Mouse (Mus musculus) spleen, adult 2 months (tissue): ENCODE data around the gene Rac2. TPM values are rescaled to one million over a fixed set of nuclear protein-coding genes. Genes with fewer than 3 reads are reported as not detected.

ENCODE experiments used
- DNase-seq, 2 experiments: peaks; one replicate each; pipeline versions ENCODE4 v3.0.0 to v3.0.0-alpha.2; 2012 to 2021; ENCODE audit warnings: low spot score in 2 of 2, low read depth in 1 of 2
- H3K27ac ChIP-seq: fragments of 200-500 bp; 2 replicates; pipeline ENCODE4 v1.5.1; 2012; ENCODE audit warnings: low read length, inconsistent platforms; ENCODE audit not compliant: insufficient read depth
- H3K27me3 ChIP-seq: fragments of 200-500 bp; 2 replicates; pipeline ENCODE4 v1.6.1; 2012; ENCODE audit warnings: mild to moderate bottlenecking, moderate library complexity, low read length, inconsistent platforms; ENCODE audit not compliant: control insufficient read depth, insufficient read depth
- H3K36me3 ChIP-seq: fragments of 200-500 bp; 2 replicates; pipeline ENCODE4 v1.6.1; 2012; ENCODE audit warnings: mild to moderate bottlenecking, low read length, inconsistent platforms; ENCODE audit not compliant: control insufficient read depth, insufficient read depth
- H3K4me1 ChIP-seq: fragments of 200-500 bp; 2 replicates; pipeline ENCODE4 v1.6.1; 2011; ENCODE audit warnings: inconsistent platforms; ENCODE audit not compliant: control insufficient read depth, insufficient read depth, insufficient read length
- H3K4me3 ChIP-seq: fragments of 200-500 bp; 2 replicates; pipeline ENCODE4 v1.5.1; 2011; ENCODE audit warnings: mild to moderate bottlenecking, inconsistent platforms; ENCODE audit not compliant: insufficient read depth, insufficient read length; ENCODE audit errors: extremely low read depth
- CTCF ChIP-seq: fragments of 200-500 bp; IDR thresholded peaks from 2 replicates; pipeline ENCODE4 v1.5.1; 2011; ENCODE audit warnings: mild to moderate bottlenecking, inconsistent platforms; ENCODE audit not compliant: insufficient read depth, insufficient read length, insufficient replicate concordance; ENCODE audit errors: extremely low read depth
- POLR2A ChIP-seq: fragments of 200-500 bp; IDR thresholded peaks from 2 replicates; pipeline ENCODE4 v1.6.1; 2011; ENCODE audit warnings: low read depth, low read length, inconsistent platforms
- WGBS: fragments of 180-500 bp; shearing (Covaris S2); methylation state at CpG from one replicate; pipeline ENCODE4 v1.1.7; 2018; 5-methylcytosine and 5-hydroxymethylcytosine counted together
- polyA plus RNA-seq: library from polyadenylated mRNA; depleted of rRNA; stranded (reverse); fragments of >200 nt; gene quantifications from 2 replicates; pipeline ENCODE4 v1.2.3, GENCODE M21; 2012

The Rac2 gene
- polyA plus RNA-seq, 1 experiment = 2,027 TPM

DNA sequence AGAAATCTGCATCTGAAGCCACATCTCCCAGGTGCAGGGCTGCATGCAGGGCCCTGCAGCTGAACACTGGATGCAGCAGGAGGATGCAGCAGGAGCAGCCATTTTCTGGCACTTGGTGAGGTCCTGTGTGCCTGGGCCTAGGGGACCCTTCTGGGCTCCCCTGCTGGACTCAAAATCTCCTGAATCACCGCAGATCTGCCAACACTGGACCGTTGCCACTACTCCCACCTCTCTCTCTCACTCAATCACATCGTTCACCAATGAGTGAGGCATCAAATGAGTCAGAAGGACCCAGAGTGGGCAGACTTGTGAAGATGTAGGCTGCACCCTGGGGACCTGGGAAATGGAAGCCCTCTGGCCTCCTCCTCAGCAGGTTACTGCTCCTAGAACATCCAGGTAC is 31.5 kb downstream of the Rac2 start:
- H3K27me3 ChIP-seq = no peaks in the 10 kb centered on the region
- TF ChIP-seq POLR2A (no peak), CTCF (no peak)
- WGBS = 86% methylated on average over 3 of the region's 3 CpGs
- no peak overlapping the region for H3K27ac ChIP-seq
- H3K36me3 ChIP-seq = no peaks in the 10 kb centered on the region
- H3K4me3 ChIP-seq = no peak overlapping the region
- H3K4me1 ChIP-seq = no peaks in the 10 kb centered on the region
- DNase-seq = no peak

DNA sequence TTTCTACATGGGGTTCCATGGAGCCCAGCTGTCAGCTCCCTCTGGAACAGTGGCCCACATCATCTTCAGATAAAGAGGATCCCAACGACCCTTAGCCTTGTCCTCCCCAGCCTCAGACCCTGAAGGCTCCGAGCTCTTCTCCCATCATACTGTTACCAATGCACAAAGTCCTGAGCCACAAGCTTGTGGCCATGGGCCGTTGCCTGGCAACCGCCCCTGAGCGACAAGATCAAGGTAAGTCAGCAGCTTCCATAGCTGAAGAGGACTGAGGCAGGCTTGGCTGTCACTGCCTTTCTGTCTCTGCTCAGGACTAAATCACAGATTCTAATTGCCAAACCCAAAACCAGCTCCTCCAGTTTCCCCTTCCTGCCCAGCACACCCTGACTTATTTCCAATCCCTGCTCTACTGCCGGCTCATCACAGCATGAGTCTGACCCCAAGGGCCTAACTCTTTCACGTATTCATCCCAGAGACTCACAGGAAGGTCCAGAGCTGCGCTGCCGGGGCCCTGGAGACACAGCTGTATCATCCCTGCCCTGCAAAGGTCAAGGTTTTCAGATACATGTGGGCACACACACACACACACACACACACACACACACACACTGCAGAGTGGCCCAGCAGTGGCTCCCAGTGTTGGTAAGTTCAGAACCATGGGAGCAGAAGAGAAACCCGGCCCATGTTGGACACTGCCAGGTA is 36.7 kb downstream of the Rac2 start:
- Histone ChIP-seq H3K27ac (no peak overlapping the region), H3K27me3 (no peaks in the 10 kb centered on the region), H3K36me3 (no peaks in the 10 kb centered on the region), H3K4me3 (no peak overlapping the region), H3K4me1 (no peaks in the 10 kb centered on the region; the same call in 1 of the 2 replicates)
- no peak for DNase-seq
- WGBS = 83% methylated on average over 10 of the region's 10 CpGs
- TF ChIP-seq CTCF = no peak
- TF ChIP-seq POLR2A = no peak

DNA sequence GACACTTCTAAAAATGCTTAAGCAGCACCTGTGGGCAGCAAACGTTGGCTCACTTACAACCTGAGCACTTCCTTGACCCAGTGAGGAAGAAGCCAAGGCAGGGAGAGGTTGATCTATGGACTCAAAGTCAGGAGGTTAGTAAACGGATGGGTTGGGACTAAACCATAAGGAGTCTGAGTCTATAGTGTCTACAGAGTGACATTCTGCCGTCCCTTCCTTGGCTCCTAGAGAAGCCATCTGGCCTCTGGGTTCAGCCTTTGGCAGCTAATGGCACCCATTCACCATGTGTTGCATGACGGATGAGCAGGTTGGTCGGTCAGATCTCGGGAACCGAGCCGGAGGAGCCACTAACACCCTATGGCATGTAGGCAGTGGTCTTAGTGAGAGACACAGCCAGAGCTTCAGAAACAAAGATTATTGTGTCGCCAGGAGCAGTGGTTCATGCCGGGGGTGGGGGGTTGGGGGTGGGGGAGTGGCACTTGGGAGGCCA is 39.2 kb downstream of the Rac2 start:
- peaks cover 6% of the 10 kb centered on the region; the same call in 1 of the 2 replicates for H3K4me1 ChIP-seq
- H3K27ac ChIP-seq = no peak overlapping the region
- no peak for DNase-seq
- H3K36me3 ChIP-seq = no peaks in the 10 kb centered on the region
- H3K4me3 ChIP-seq = no peak overlapping the region
- no peak for TF ChIP-seq CTCF
- TF ChIP-seq POLR2A = no peak
- no peaks in the 10 kb centered on the region for H3K27me3 ChIP-seq
- WGBS = 85% methylated on average over 10 of the region's 10 CpGs

DNA sequence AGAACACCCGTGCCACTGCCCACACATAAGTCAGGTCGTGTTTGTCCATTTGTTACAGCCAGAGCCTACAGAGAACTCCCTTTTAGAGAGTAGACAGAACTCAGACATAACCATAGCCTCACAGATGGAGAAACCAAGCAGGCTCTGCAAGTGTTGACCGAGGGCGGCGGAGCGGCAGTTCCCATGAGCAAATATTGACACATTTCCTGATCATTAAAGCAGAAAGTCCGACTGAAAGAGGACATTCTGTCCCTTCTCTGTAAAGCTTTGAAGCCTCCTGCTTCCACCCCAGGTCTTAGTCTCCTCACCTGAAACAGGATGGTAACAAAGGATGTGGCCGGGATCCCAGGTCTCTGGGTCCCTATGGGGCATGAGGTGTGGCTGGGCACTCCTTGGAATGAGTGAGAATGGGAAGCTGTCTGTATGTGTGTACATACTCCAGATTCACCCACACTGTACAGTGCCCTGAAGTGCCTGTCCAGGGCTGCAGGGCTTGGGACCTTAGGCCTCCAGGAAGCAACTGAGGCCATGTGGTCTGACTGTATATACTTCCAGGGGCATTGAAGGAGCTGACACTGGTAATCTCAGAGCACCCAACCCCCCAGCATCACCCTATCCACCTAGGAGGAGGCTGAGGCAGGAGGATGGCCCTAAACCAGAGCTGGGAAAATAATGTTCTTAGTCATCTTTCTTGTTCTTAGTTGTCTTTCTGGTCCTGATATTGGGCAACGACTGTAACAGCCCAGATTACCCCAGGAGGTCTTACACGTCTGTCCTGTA is 39.8 kb downstream of the Rac2 start:
- WGBS = 84% methylated on average over 10 of the region's 10 CpGs
- Histone ChIP-seq H3K27ac (no peak overlapping the region), H3K4me3 (no peak overlapping the region), H3K36me3 (no peaks in the 10 kb centered on the region), H3K27me3 (no peaks in the 10 kb centered on the region), H3K4me1 (peaks cover 7% of the 10 kb centered on the region; the same call in 1 of the 2 replicates)
- TF ChIP-seq CTCF (no peak), POLR2A (no peak)
- DNase-seq = no peak

DNA sequence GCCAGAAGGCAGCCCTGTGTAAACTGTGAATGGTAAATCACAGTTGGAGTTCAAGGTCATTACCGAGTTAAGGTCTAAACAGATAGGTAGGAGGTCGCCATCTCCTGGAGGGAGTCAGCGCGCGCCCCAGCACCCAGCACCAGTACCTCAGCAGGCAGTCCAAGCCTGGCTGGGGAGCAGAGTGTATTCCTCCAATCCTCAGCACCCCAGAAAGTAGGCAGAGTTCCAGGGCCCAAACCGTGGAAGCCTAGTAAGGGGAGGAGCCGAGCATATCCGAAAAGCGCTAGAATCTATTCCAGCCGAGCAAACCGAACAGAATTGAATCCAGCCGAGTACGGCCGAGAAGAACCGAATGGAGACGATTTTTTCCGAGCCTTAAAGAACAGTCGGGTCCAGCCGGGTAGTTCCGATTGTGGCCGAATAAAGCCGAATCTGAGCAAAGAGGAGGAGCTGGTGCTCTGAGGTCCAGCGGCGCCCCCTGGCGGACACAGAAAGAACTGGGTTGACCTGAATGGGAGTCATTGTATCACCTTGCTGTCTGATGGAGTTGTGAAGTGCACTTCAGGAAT is 40.6 kb downstream of the Rac2 start:
- peak overlapping the region; percentile 57 for H3K4me3 ChIP-seq
- no peaks in the 10 kb centered on the region for H3K36me3 ChIP-seq
- DNase-seq = peak; percentile 95 to 99
- under 1% methylated on average over 25 of the region's 25 CpGs for WGBS
- H3K27ac ChIP-seq = peak overlapping the region; percentile 74
- peaks cover 7% of the 10 kb centered on the region; the same call in 1 of the 2 replicates for H3K4me1 ChIP-seq
- H3K27me3 ChIP-seq = no peaks in the 10 kb centered on the region
- TF ChIP-seq CTCF = peak; percentile 98
- no peak for TF ChIP-seq POLR2A

DNA sequence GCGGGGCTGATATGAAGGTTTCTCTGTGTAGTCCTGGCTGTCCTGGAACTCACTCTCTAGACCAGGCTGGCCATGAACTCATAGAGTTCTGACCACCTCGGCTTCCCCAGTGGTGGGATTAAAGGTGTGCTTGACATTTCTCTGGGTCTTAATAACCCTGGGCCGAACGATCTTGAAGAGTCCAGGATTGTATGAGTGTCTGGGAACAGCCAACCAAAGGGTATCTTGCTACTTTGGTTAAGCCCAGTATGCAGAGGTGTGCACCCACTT is 41.2 kb downstream of the Rac2 start:
- Histone ChIP-seq H3K36me3 (no peaks in the 10 kb centered on the region), H3K4me3 (no peak overlapping the region), H3K27ac (peak overlapping the region; percentile 74), H3K27me3 (no peaks in the 10 kb centered on the region), H3K4me1 (peaks cover 7% of the 10 kb centered on the region; the same call in 1 of the 2 replicates)
- TF ChIP-seq CTCF = no peak
- no peak for TF ChIP-seq POLR2A
- no peak for DNase-seq
- WGBS = 78% methylated on average over 4 of the region's 4 CpGs
